Mouse (Mus musculus) G1E (cell line): ENCODE results near the gene Bag5.

Source experiments
- CTCF ChIP-seq: IDR thresholded peaks from 2 replicates; pipeline ENCODE4 v1.5.1; 2012; ENCODE audit warnings: low read depth, low read length, inconsistent platforms, mixed read lengths
- GATA2 ChIP-seq: IDR thresholded peaks from 2 replicates; pipeline ENCODE4 v1.6.1; 2012; ENCODE audit warnings: low read depth, low read length, inconsistent platforms, borderline replicate concordance

DNA sequence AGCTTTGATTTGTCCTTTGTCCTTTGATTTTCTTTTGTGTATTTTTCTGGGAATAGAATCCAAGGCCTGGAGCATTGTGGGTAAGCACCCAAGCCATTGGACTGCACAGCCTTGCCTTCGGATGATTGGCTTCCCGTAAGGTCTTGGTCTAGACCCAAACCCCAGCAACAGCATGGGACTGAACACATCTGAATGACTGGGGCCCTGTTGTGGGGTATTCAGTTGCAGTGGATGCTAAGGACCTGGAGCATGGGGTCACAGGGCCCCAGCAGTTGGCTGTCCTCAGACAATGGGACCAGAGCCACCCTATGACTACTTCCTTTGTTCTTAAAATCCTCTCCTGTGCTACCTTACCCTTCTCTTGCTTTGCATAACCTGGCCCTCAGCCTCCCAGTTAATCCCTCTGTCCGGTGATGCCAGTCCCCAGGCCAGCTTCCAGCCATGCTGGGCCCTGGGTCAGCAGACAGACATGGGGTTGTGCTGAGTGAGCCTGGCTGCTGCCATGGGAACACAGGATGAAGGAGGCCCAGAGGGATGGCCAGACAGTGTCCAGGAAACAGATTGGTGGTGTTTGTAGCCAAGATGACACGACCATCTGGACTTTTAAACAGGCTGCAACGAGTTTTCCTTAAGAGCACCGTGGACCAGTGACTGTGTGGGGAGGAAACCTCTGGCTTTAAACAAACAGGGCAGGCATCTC, 11.7 kb upstream of the Bag5 start:
- TF ChIP-seq CTCF = no peak
- no peak for TF ChIP-seq GATA2
